Mouse (Mus musculus): Measurements from ENCODE around the gene Gpr153. TPM values are rescaled to one million over a fixed set of nuclear protein-coding genes. Genes with fewer than 3 reads are reported as not detected.
A peak's percentile ranks its signal among the peaks of the same experiment; 100 is the strongest.

Gpr153 gene
- total and polyA plus RNA-seq, 2 experiments from 2014 or later = 11.4 to 71.4 TPM

DNA sequence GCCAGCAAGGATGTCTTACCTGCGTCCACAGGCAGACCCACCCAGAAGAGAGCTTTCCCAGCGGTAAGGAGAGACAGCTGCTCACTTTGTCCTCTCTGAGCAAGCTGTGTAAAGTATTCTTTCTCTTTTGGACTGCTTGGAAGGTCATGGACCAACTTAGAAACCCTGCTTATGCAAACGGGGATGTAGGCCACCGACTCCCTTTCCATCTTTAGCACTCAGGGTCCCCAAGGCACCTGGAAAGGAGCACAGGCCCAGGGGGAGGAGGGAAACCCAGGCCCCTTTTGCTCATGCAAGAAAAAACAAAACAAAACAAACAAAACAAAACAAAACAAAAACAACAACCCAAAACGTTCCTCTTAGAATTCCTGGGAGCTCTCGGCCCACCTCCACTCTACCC is 17.5 kb downstream of the Gpr153 start, which contains the start of gene Hes3:
TSS of gene Hes3 (minus strand) at position 101 of the 400 bp plus-strand sequence.
- Histone ChIP-seq H3K4me3 (ENCODE audit: low read depth, low read length) (peak within 1 kb of the TSS; percentile 33), H3K27me3 (ENCODE audit: insufficient read depth, low read length) (peaks cover 70% of the 10 kb centered on the region), H3K4me2 (ENCODE audit: low read depth) (peak within 1 kb of the TSS; percentile 65), H3K9me3 (ENCODE audit: low read length) (no peaks in the 10 kb centered on the region), H3K9ac (peak within 1 kb of the TSS; percentile 46), H3K27ac (ENCODE audit: low read depth, low read length) (no peak within 1 kb of the TSS), H3K4me1 (ENCODE audit: insufficient read depth) (peaks cover 13% of the 10 kb centered on the region; the same call in 1 of the 2 replicates), H3K36me3 (ENCODE audit: insufficient read depth) (no peaks in the 10 kb centered on the region)
- DNase-seq (no peak), ATAC-seq (no peak)
- WGBS = 14% methylated on average over 6 of the region's 6 CpGs
- TF ChIP-seq CTCF (IDR thresholded peaks at IDR 0.05; ENCODE audit: low read depth) = no peak

DNA sequence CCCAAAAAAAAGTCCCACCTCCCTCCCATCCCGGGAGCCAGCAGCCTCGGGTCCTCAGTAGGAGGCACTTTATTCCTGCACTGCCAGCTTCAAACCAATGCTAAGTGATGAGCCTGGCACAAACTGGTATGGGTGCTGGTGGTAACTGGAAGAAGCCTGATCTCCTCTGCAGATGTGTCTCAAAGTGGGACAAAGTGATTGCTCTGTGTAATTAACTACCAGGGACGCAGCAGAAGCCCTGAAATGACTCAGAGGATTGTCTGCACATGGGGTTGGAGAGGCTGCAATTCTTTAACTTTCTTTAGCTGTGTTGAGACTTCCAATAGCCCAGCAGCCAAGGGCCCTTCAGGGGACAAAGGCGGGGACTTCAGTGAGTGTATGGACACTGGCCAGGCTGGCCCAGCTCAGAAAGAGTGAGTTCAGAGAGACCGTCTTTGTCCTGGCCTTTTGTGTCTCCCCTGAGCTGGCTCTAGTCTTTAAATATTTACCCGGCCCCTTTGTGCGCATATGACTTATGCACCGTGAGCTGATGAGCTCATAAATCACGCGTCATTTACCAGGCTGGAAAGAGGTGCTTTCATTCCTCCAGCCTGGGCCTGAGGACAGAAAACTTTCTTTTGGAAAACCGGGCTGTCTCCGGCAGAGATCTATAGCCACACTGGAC is 18.2 kb downstream of the Gpr153 start:
- DNase-seq (no peak), ATAC-seq (no peak)
- no peak overlapping the region for H3K27ac ChIP-seq (ENCODE audit: low read depth, low read length)
- H3K4me3 ChIP-seq (ENCODE audit: low read depth, low read length) = no peak overlapping the region
- no peak for TF ChIP-seq CTCF (IDR thresholded peaks at IDR 0.05; ENCODE audit: low read depth)
- no peak overlapping the region for H3K4me2 ChIP-seq (ENCODE audit: low read depth)
- 8% methylated on average over 12 of the region's 12 CpGs for WGBS
- no peak overlapping the region for H3K9ac ChIP-seq
- no peaks in the 10 kb centered on the region for H3K9me3 ChIP-seq (ENCODE audit: low read length)
- peaks cover 64% of the 10 kb centered on the region for H3K27me3 ChIP-seq (ENCODE audit: insufficient read depth, low read length)
- H3K36me3 ChIP-seq (ENCODE audit: insufficient read depth) = no peaks in the 10 kb centered on the region
- H3K4me1 ChIP-seq (ENCODE audit: insufficient read depth) = peaks cover 9% of the 10 kb centered on the region; the same call in 1 of the 2 replicates

DNA sequence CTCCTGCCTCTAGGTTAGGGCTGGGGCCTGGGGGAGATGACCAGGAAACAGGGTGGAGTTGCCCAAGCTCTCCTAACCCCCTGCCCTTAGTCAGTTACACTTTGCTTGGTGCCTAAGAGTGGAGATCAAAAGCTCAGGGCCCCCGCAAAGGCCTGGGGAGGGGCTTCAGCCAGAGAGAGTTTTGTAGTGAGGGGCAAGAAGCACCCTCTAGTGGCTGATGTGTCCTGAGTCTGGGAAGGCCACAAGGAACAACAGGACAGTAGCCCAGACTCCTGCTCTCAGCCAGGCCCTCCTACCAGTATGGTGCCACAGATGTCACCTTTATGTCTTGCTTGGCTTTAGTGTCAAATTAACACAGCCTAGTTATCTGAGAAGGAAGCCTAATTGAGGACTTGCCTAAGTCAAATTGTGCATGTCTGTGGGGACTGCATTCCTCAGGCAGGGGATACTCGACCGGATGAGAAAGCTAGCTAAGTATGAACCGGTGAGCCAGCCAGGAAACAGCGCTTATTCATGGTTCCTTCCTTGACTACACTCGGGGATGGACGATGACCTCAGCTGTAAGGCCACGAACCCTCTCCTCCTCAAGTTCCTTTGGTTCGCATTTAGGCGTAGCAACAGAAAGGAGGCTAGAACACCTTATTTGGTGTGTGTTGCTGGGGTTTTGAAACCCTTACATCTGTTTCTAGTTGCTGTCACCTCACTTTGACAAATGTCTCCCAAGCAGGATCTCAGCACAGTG is 20.3 kb downstream of the Gpr153 start:
- Histone ChIP-seq H3K27ac (ENCODE audit: low read depth, low read length) (no peak overlapping the region), H3K9ac (no peak overlapping the region), H3K4me3 (ENCODE audit: low read depth, low read length) (no peak overlapping the region), H3K9me3 (ENCODE audit: low read length) (no peaks in the 10 kb centered on the region), H3K4me1 (ENCODE audit: insufficient read depth) (peaks cover 16% of the 10 kb centered on the region; the same call in 1 of the 2 replicates), H3K4me2 (ENCODE audit: low read depth) (no peak overlapping the region), H3K36me3 (ENCODE audit: insufficient read depth) (no peaks in the 10 kb centered on the region), H3K27me3 (ENCODE audit: insufficient read depth, low read length) (peaks cover 48% of the 10 kb centered on the region)
- TF ChIP-seq CTCF (IDR thresholded peaks at IDR 0.05; ENCODE audit: low read depth) = peak; percentile 49
- DNase-seq (no peak), ATAC-seq (no peak)
- 61% methylated on average over 10 of the region's 10 CpGs for whole genome bisulfite sequencing

DNA sequence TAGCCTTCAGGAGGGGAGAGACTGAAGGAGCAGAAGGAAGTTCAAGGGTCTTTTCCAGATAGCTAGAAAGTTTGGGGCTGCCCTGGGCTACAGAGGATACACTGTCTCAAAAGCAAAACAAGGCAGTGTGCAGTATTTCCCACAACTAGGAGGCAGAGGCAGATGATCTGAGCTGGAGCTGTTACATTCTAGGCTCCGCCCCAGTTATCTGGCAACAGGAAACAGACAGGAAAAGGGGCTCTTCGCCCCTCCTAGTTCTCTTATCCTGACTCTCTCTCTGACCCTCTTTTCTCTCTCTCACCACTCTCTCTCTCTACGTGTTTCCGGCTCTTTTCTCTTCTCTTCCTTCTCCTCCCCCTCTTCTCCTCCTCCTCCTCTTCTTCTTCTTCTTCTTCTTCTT is 21.9 kb downstream of the Gpr153 start:
- Histone ChIP-seq H3K27ac (ENCODE audit: low read depth, low read length) (no peak overlapping the region), H3K27me3 (ENCODE audit: insufficient read depth, low read length) (peaks cover 41% of the 10 kb centered on the region), H3K9me3 (ENCODE audit: low read length) (no peaks in the 10 kb centered on the region), H3K36me3 (ENCODE audit: insufficient read depth) (peaks cover 14% of the 10 kb centered on the region), H3K4me1 (ENCODE audit: insufficient read depth) (peaks cover 9% of the 10 kb centered on the region; the same call in 1 of the 2 replicates), H3K4me2 (ENCODE audit: low read depth) (no peak overlapping the region), H3K9ac (no peak overlapping the region), H3K4me3 (ENCODE audit: low read depth, low read length) (no peak overlapping the region)
- ATAC-seq = no peak
- no peak for DNase-seq
- WGBS = 56% methylated on average over 4 of the region's 4 CpGs
- no peak for TF ChIP-seq CTCF (IDR thresholded peaks at IDR 0.05; ENCODE audit: low read depth)

DNA sequence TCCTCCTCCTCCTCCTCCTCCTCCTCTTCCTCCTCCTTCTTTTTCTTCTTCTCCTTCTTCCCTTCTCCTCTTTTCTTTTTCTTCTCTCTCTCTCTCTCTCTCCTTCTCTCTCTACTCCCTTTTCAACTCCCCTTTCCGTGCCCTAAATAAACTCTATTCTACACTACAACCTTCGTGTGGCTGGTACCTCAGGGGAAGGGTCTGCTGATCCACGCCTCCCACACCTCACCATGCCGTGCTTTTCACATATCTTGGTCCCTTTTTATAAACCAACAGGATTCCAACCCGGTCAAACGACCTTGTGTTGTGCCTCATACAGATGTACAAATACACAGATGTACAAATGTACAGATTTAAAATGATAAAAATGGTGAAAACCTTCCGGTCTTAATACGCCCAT is 22.3 kb downstream of the Gpr153 start:
- no peak for ATAC-seq
- Histone ChIP-seq H3K36me3 (ENCODE audit: insufficient read depth) (peaks cover 17% of the 10 kb centered on the region), H3K4me2 (ENCODE audit: low read depth) (peak overlapping the region; percentile 78), H3K27me3 (ENCODE audit: insufficient read depth, low read length) (peaks cover 37% of the 10 kb centered on the region), H3K4me3 (ENCODE audit: low read depth, low read length) (peak overlapping the region; percentile 97), H3K4me1 (ENCODE audit: insufficient read depth) (0 out of 2 replicates have a peak, but pooled peaks cover 8% of the 10 kb centered on the region), H3K9ac (peak overlapping the region; percentile 44), H3K27ac (ENCODE audit: low read depth, low read length) (no peak overlapping the region), H3K9me3 (ENCODE audit: low read length) (no peaks in the 10 kb centered on the region)
- no peak for DNase-seq
- 16% methylated on average over 8 of the region's 8 CpGs for WGBS
- no peak for TF ChIP-seq CTCF (IDR thresholded peaks at IDR 0.05; ENCODE audit: low read depth)

DNA sequence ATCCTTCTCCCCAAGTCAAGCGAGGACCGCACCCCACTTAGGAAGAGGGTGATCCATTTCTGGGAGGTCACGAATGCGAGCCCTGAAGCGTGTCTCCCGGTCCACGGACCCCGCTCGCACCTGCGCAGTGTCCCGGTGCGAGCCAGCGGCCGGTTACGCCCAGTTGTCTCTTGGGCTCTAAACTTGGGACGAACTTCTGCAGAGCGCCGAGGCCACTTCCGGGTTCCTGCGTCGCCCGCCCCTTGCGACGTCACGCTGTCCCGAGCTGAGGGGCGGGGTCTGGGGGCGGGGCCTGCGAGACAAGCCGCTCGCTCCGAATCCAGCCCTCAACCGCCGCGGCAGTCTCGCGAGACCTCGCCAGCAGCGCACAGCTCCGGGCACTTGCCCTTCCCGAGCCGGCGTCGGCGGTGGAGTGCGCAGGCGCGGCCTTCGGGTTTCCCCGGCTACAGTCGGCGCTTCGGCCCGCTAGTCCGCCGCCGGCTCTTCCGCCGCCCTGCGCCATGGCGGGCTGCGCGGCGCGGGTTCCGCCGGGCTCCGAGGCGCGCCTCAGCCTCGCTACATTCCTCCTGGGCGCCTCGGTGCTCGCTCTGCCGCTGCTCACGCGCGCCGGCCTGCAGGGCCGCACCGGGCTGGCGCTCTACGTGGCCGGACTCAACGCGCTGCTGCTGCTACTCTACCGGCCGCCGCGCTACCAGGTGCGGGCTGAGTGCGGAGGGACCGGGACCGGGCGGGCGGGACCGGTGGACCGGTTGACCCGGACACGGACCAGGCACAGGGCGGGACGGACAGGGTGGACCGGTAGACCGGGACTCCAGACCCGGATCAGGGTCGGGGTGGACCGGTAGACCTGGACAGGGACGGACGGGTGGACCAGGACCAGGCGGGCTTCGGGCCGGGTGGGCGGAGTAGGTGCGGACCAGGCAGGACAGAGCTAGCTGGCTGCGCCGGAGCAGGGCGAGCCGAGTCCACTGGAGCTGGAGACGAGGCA is 23.1 kb downstream of the Gpr153 start, which contains the start of gene Icmt:
TSS of gene Icmt (plus strand) at position 354 of the 988 bp plus-strand sequence.
- under 1% methylated on average over 115 of the region's 119 CpGs for WGBS
- H3K4me3 ChIP-seq (ENCODE audit: low read depth, low read length) = peak within 1 kb of the TSS; percentile 97
- TF ChIP-seq CTCF (IDR thresholded peaks at IDR 0.05; ENCODE audit: low read depth) = no peak
- H3K27ac ChIP-seq (ENCODE audit: low read depth, low read length) = peak within 1 kb of the TSS; percentile 79
- H3K4me1 ChIP-seq (ENCODE audit: insufficient read depth) = 0 out of 2 replicates have a peak, but pooled peaks cover 8% of the 10 kb centered on the region
- ATAC-seq (peak; percentile 98), DNase-seq (peak; percentile 99)
- peak within 1 kb of the TSS; percentile 76 for H3K9ac ChIP-seq
- peaks cover 29% of the 10 kb centered on the region for H3K27me3 ChIP-seq (ENCODE audit: insufficient read depth, low read length)
- peak within 1 kb of the TSS; percentile 97 for H3K4me2 ChIP-seq (ENCODE audit: low read depth)
- H3K36me3 ChIP-seq (ENCODE audit: insufficient read depth) = peaks cover 25% of the 10 kb centered on the region
- H3K9me3 ChIP-seq (ENCODE audit: low read length) = no peaks in the 10 kb centered on the region
